Mouse (Mus musculus) testis, adult 2 months (tissue): ENCODE data around the gene Rbms1. TPM values are rescaled to one million over a fixed set of nuclear protein-coding genes. Genes with fewer than 3 reads are reported as not detected.

ENCODE experiments used
- H3K27ac ChIP-seq: fragments of 200-500 bp; 2 replicates; pipeline ENCODE4 v1.5.1; 2012; ENCODE audit warnings: low read depth, low read length; ENCODE audit not compliant: control insufficient read depth, insufficient read depth
- H3K27me3 ChIP-seq: fragments of 200-500 bp; 2 replicates; pipeline ENCODE4 v1.6.1; 2012; ENCODE audit warnings: mild to moderate bottlenecking, low read length, moderate library complexity; ENCODE audit not compliant: control insufficient read depth, insufficient read depth
- H3K36me3 ChIP-seq: fragments of 200-500 bp; 2 replicates; pipeline ENCODE4 v1.6.1; 2012; ENCODE audit warnings: mild to moderate bottlenecking, low read length; ENCODE audit not compliant: control insufficient read depth, insufficient read depth
- H3K4me1 ChIP-seq: fragments of 200-500 bp; 2 replicates; pipeline ENCODE4 v1.6.1; 2012; ENCODE audit warnings: low read length; ENCODE audit not compliant: control insufficient read depth, insufficient read depth
- H3K4me3 ChIP-seq: fragments of 200-500 bp; 2 replicates; pipeline ENCODE4 v1.5.1; 2012; ENCODE audit warnings: low read depth, mild to moderate bottlenecking, low read length, moderate library complexity, mixed read lengths; ENCODE audit not compliant: control insufficient read depth
- CTCF ChIP-seq: fragments of 200-500 bp; IDR thresholded peaks from 2 replicates; pipeline ENCODE4 v1.5.1; 2012; ENCODE audit warnings: low read depth, mild to moderate bottlenecking, inconsistent platforms, low read length, moderate library complexity; ENCODE audit not compliant: control insufficient read depth, insufficient read depth, insufficient replicate concordance
- POLR2A ChIP-seq: fragments of 200-500 bp; IDR thresholded peaks from 2 replicates; pipeline ENCODE4 v1.6.1; 2012; ENCODE audit warnings: low read depth, mild to moderate bottlenecking, inconsistent platforms, low read length, moderate library complexity; ENCODE audit not compliant: control insufficient read depth
- polyA plus RNA-seq: library from polyadenylated mRNA; depleted of rRNA; stranded (reverse); fragments of >200 nt; gene quantifications from 2 replicates; pipeline ENCODE4 v1.2.3, GENCODE M21; 2012

Rbms1 gene
- polyA plus RNA-seq, 1 experiment: 284 TPM

- TF ChIP-seq POLR2A: no peak
- Histone ChIP-seq H3K4me1 (no peaks in the 10 kb centered on the region; the same call in 1 of the 2 replicates), H3K36me3 (no peaks in the 10 kb centered on the region), H3K4me3 (no peak overlapping the region), H3K27ac (no peak overlapping the region), H3K27me3 (no peaks in the 10 kb centered on the region)
Measured at GRCm38 (mm10) chr2:60714475-60714874, 248.5 kb downstream of the Rbms1 start.

- no peaks in the 10 kb centered on the region for H3K27me3 ChIP-seq
Measured at GRCm38 (mm10) chr2:60713857-60714256, 249.1 kb downstream of the Rbms1 start.

GRCm38 (mm10) chr2:60712891-60713290, 250.1 kb downstream of the Rbms1 start:
- no peaks in the 10 kb centered on the region; the same call in 1 of the 2 replicates for H3K4me1 ChIP-seq
- H3K4me3 ChIP-seq: no peak overlapping the region
- no peaks in the 10 kb centered on the region for H3K36me3 ChIP-seq
- H3K27me3 ChIP-seq: no peaks in the 10 kb centered on the region
- TF ChIP-seq CTCF (no peak), POLR2A (no peak)
- no peak overlapping the region for H3K27ac ChIP-seq

More at GRCm38 (mm10) chr2:60713857-60714256, 249.1 kb downstream of the Rbms1 start:
- no peak overlapping the region for H3K27ac ChIP-seq
- H3K36me3 ChIP-seq: no peaks in the 10 kb centered on the region
- no peaks in the 10 kb centered on the region; the same call in 1 of the 2 replicates for H3K4me1 ChIP-seq
- TF ChIP-seq CTCF: no peak
- TF ChIP-seq POLR2A: no peak
- no peak overlapping the region for H3K4me3 ChIP-seq

- Histone ChIP-seq H3K36me3 (no peaks in the 10 kb centered on the region), H3K4me1 (no peaks in the 10 kb centered on the region; the same call in 1 of the 2 replicates), H3K27me3 (no peaks in the 10 kb centered on the region), H3K4me3 (no peak overlapping the region), H3K27ac (no peak overlapping the region)
- TF ChIP-seq CTCF (no peak), POLR2A (no peak)
Measured at GRCm38 (mm10) chr2:60712483-60712882, 250.5 kb downstream of the Rbms1 start.

- Histone ChIP-seq H3K36me3 (no peaks in the 10 kb centered on the region), H3K4me3 (no peak overlapping the region), H3K27me3 (no peaks in the 10 kb centered on the region), H3K4me1 (no peaks in the 10 kb centered on the region), H3K27ac (no peak overlapping the region)
- TF ChIP-seq CTCF (no peak), POLR2A (no peak)
Measured at GRCm38 (mm10) chr2:60711098-60711880, 251.7 kb downstream of the Rbms1 start.

GRCm38 (mm10) chr2:60710317-60710716, 252.7 kb downstream of the Rbms1 start:
- H3K4me1 ChIP-seq: no peaks in the 10 kb centered on the region
- no peak for TF ChIP-seq POLR2A
- no peak overlapping the region for H3K27ac ChIP-seq
- no peak overlapping the region for H3K4me3 ChIP-seq
- H3K36me3 ChIP-seq: no peaks in the 10 kb centered on the region
- no peaks in the 10 kb centered on the region for H3K27me3 ChIP-seq

- TF ChIP-seq CTCF: no peak
- no peak for TF ChIP-seq POLR2A
- no peaks in the 10 kb centered on the region for H3K36me3 ChIP-seq
Measured at GRCm38 (mm10) chr2:60708671-60709070, 254.3 kb downstream of the Rbms1 start.

GRCm38 (mm10) chr2:60706866-60707265, 256.1 kb downstream of the Rbms1 start:
- no peak for TF ChIP-seq CTCF
- TF ChIP-seq POLR2A: no peak
- Histone ChIP-seq H3K36me3 (no peaks in the 10 kb centered on the region), H3K27me3 (no peaks in the 10 kb centered on the region), H3K4me1 (no peaks in the 10 kb centered on the region), H3K4me3 (no peak overlapping the region), H3K27ac (no peak overlapping the region)

More at GRCm38 (mm10) chr2:60708671-60709070, 254.3 kb downstream of the Rbms1 start:
- Histone ChIP-seq H3K4me1 (no peaks in the 10 kb centered on the region), H3K27me3 (no peaks in the 10 kb centered on the region), H3K4me3 (no peak overlapping the region), H3K27ac (no peak overlapping the region)
